Mouse (Mus musculus): ENCODE measurements around the gene Sectm1a.

GRCm38 (mm10) chr11:121038366-121039240 lies 42.4 kb downstream of the Sectm1a start:
- TF ChIP-seq CTCF (IDR thresholded peaks at IDR 0.05; ENCODE audit: low read depth, low read length) (no peak), POLR2A (IDR thresholded peaks at IDR 0.05; ENCODE audit: extremely low read depth, insufficient read depth, low read length) (no peak)
